Mouse (Mus musculus) retina, postnatal 7 days (tissue): ENCODE data around the gene Runx2.

Experiments
- DNase-seq: peaks from one replicate; pipeline ENCODE4 v3.0.0-alpha.2; 2012; ENCODE audit warnings: low read depth, low spot score

Runx2 gene

GRCm38 (mm10) chr17:44538921-44539320 is 275.7 kb downstream of the Runx2 start:
- DNase-seq: no peak

- DNase-seq: no peak
Measured at GRCm38 (mm10) chr17:44530000-44530399, 284.6 kb downstream of the Runx2 start.

- DNase-seq: no peak
Measured at GRCm38 (mm10) chr17:44528617-44529016, 286.0 kb downstream of the Runx2 start.

GRCm38 (mm10) chr17:44524146-44524545 is 290.5 kb downstream of the Runx2 start:
- no peak for DNase-seq

GRCm38 (mm10) chr17:44522906-44523305 is 291.7 kb downstream of the Runx2 start:
- no peak for DNase-seq

- DNase-seq: no peak
Measured at GRCm38 (mm10) chr17:44520122-44521075, 294.2 kb downstream of the Runx2 start.

- DNase-seq: no peak
Measured at GRCm38 (mm10) chr17:44519356-44519755, 295.2 kb downstream of the Runx2 start.

- DNase-seq: no peak
Measured at GRCm38 (mm10) chr17:44518156-44518555, 296.4 kb downstream of the Runx2 start.

GRCm38 (mm10) chr17:44508198-44508715 is 306.3 kb downstream of the Runx2 start:
- DNase-seq: no peak

- no peak for DNase-seq
Measured at GRCm38 (mm10) chr17:44507741-44508140, 306.9 kb downstream of the Runx2 start.

- DNase-seq: no peak
Measured at GRCm38 (mm10) chr17:44506524-44506923, 308.1 kb downstream of the Runx2 start.

- DNase-seq: no peak
Measured at GRCm38 (mm10) chr17:44504794-44505317, 309.7 kb downstream of the Runx2 start.

GRCm38 (mm10) chr17:44502176-44502575 is 312.4 kb downstream of the Runx2 start:
- no peak for DNase-seq

GRCm38 (mm10) chr17:44500306-44500899 is 314.2 kb downstream of the Runx2 start:
- no peak for DNase-seq

GRCm38 (mm10) chr17:44490164-44490794 is 324.3 kb downstream of the Runx2 start:
- DNase-seq: no peak

GRCm38 (mm10) chr17:44489346-44489745 is 325.3 kb downstream of the Runx2 start:
- no peak for DNase-seq

- no peak for DNase-seq
Measured at GRCm38 (mm10) chr17:44487514-44488244, 326.9 kb downstream of the Runx2 start.

GRCm38 (mm10) chr17:44485337-44485736 is 329.3 kb downstream of the Runx2 start:
- DNase-seq: no peak

GRCm38 (mm10) chr17:44479918-44480317 is 334.7 kb downstream of the Runx2 start:
- DNase-seq: no peak

GRCm38 (mm10) chr17:44479491-44479890 is 335.1 kb downstream of the Runx2 start:
- DNase-seq: no peak

GRCm38 (mm10) chr17:44475910-44476309 is 338.7 kb downstream of the Runx2 start:
- no peak for DNase-seq
